Mouse (Mus musculus) bone marrow, adult 2 months (tissue): ENCODE data around the gene Erich6. TPM values are rescaled to one million over a fixed set of nuclear protein-coding genes. Genes with fewer than 3 reads are reported as not detected.

Experiments
- H3K27ac ChIP-seq: fragments of 200-500 bp; 2 replicates; pipeline ENCODE4 v1.5.1; 2012; ENCODE audit warnings: low read depth, mild to moderate bottlenecking, control low read depth, inconsistent platforms, low read length; ENCODE audit not compliant: control insufficient read depth, poor library complexity, insufficient read depth
- H3K4me1 ChIP-seq: fragments of 200-500 bp; 2 replicates; pipeline ENCODE4 v1.6.1; 2011; ENCODE audit warnings: low read length; ENCODE audit not compliant: control insufficient read depth, insufficient read depth
- H3K4me3 ChIP-seq: fragments of 200-500 bp; replicated peaks from 2 replicates; pipeline ENCODE3; 2011; ENCODE audit warnings: mild to moderate bottlenecking, low read depth, low read length, control low read depth; ENCODE audit not compliant: control insufficient read depth
- CTCF ChIP-seq: fragments of 200-500 bp; IDR thresholded peaks from 2 replicates; pipeline ENCODE4 v1.5.1; 2011; ENCODE audit warnings: low read length, control low read depth; ENCODE audit not compliant: control insufficient read depth, insufficient read depth
- POLR2A ChIP-seq: fragments of 200-500 bp; IDR thresholded peaks from 2 replicates; pipeline ENCODE4 v1.6.1; 2011; ENCODE audit warnings: low read depth, mild to moderate bottlenecking, control low read depth, low read length, borderline replicate concordance; ENCODE audit not compliant: control insufficient read depth
- WGBS: fragments of 180-500 bp; shearing (Covaris S2); methylation state at CpG from one replicate; pipeline ENCODE4 v1.1.7; 2018; 5-methylcytosine and 5-hydroxymethylcytosine counted together
- polyA plus RNA-seq: library from polyadenylated mRNA; stranded (reverse); fragments of >200 nt; gene quantifications from 2 replicates; pipeline ENCODE4 v1.2.4, GENCODE M21; 2011; ENCODE audit warnings: low replicate concordance; ENCODE audit not compliant: missing spikeins, insufficient read depth, insufficient read length

The Erich6 gene
- not detected in 2 replicates for polyA plus RNA-seq

- no peak within 1 kb of the TSS for H3K27ac ChIP-seq
- H3K4me1 ChIP-seq = no peaks in the 10 kb centered on the region
- H3K4me3 ChIP-seq = peak within 1 kb of the TSS; percentile 26
- TF ChIP-seq POLR2A (no peak), CTCF (no peak)
- under 1% methylated on average over 34 of the region's 34 CpGs for WGBS
These were observed at the start of gene Erich6 for GRCm38 (mm10) chr3:58636406-58637295. TSS of gene Erich6 (minus strand) at chr3:58637207.

GRCm38 (mm10) chr3:58686206-58686921, 49.4 kb upstream of the Erich6 start:
- 78% methylated on average over 7 of the region's 7 CpGs for WGBS
- no peak overlapping the region for H3K27ac ChIP-seq
- no peak overlapping the region for H3K4me3 ChIP-seq
- TF ChIP-seq POLR2A (no peak), CTCF (no peak)
- no peaks in the 10 kb centered on the region for H3K4me1 ChIP-seq

DNA sequence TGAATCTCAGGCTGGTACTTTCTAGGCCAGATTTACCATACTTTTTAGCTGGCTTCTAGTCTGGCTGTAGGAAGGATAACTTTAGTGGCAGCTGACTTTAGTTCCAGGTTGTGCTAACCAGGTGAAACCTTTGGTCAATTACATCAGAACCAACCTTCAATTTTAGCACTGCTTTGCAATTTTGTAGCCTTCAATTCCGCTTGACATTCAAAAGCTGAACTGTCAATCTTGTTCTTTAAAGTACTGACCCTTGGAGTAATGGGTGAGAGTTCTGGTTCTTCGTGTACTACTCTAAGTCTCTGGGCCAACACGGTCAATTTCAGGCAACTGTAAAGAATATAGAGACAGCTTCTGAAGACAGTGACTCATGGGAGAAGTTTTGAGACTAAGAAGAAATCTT, 48.4 kb upstream of the Erich6 start:
- TF ChIP-seq POLR2A (no peak), CTCF (no peak)
- H3K4me3 ChIP-seq = no peak overlapping the region
- H3K27ac ChIP-seq = no peak overlapping the region
- WGBS = 84% methylated on average over 3 of the region's 3 CpGs
- H3K4me1 ChIP-seq = no peaks in the 10 kb centered on the region

DNA sequence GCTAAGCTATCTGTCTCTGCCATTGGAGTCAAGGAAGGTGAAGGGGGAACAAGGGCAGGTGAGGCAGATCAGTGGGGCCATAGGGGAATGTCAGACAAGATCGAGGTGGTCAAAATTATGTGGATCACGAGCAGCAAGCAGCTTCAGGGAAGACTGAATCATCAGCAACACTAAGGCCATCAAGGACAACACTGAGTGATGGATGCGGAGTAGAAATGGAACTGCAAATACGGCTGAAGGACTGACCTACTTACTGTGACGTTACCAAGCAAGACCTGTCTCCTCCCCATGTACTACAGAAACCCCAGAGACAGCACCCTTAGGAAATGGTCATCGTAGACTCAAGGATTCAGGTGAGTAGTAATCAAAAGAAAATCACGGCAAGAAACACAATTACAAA, 46.3 kb upstream of the Erich6 start:
- 83% methylated on average over 7 of the region's 7 CpGs for WGBS
- Histone ChIP-seq H3K4me1 (no peaks in the 10 kb centered on the region), H3K27ac (no peak overlapping the region), H3K4me3 (no peak overlapping the region)
- TF ChIP-seq POLR2A (no peak), CTCF (no peak)

DNA sequence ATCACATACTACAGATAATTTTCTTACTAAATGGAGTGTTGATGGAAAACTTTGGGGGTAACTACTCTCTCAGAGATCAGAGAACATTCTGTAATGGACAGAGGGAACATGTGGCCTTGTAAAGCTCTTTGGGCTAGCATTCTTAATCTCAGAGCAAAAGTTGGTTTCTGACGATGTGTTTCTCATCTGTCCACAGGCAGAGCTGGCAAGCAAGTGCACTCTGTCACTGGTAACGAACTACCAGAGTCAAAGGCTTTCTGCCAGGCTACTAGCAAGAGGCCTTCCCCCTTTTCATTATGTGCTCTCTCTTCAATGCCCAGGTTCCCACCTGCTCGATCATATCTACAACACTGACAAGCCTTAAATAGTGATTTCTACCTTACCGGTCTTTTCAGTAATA, 45.3 kb upstream of the Erich6 start:
- no peak overlapping the region for H3K27ac ChIP-seq
- TF ChIP-seq POLR2A (no peak), CTCF (no peak)
- 84% methylated on average over 4 of the region's 4 CpGs for WGBS
- no peaks in the 10 kb centered on the region for H3K4me1 ChIP-seq
- H3K4me3 ChIP-seq = no peak overlapping the region

DNA sequence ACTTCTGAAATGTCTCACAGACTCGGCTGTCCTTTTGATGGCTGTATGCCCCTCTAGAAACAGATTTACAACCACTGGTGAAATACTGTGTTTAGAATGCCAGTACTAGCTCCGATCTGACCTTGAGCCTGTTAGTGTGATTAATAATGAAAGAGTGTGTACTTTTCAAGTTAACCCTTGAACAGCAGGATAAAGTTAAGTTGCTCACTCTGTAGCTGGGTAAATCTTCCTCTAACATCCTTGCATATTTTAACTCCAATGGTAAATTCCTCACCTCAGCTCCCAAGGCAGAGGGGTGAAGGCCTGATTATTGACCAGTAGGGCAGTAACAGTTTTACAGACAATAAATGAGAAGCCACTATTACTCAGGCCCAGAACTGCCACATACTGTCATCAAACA, 44.8 kb upstream of the Erich6 start:
- WGBS = 78% methylated on average over 2 of the region's 2 CpGs
- no peak overlapping the region for H3K27ac ChIP-seq
- TF ChIP-seq POLR2A (no peak), CTCF (no peak)
- H3K4me1 ChIP-seq = no peaks in the 10 kb centered on the region
- no peak overlapping the region for H3K4me3 ChIP-seq

DNA sequence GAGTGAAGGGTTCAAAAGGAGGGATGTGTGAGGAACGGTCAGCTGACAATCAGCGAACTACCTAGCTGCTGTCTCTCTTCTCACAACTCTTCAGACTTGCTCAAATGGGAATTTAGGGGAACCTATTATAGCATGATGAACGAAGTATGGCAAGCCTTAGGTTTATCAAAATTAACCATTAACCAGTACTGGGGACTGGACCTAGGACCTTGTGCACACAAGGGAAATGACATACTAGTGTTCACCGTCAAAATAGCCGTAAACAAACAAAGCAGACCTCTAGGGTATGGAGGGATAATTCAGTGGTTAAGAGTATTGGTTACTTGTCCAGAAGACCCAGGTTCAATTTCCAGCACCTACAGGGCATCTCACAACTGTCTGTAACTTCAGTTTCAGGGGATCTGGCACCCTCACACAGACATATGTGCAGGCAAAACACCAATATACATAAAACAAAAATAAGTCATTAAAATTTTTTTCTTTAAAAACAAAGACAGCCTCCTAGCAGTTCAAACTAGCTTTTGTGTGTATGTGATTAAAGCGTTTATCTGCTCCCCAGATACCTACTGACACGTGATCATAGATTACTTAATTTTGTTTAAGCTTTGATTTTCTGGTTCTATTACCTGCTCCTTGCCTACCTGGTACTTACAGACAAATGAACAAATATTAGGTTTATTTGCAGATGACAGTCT, 44.1 kb upstream of the Erich6 start:
- Histone ChIP-seq H3K27ac (no peak overlapping the region), H3K4me1 (no peaks in the 10 kb centered on the region), H3K4me3 (no peak overlapping the region)
- 82% methylated on average over 7 of the region's 7 CpGs for WGBS
- no peak for TF ChIP-seq CTCF

DNA sequence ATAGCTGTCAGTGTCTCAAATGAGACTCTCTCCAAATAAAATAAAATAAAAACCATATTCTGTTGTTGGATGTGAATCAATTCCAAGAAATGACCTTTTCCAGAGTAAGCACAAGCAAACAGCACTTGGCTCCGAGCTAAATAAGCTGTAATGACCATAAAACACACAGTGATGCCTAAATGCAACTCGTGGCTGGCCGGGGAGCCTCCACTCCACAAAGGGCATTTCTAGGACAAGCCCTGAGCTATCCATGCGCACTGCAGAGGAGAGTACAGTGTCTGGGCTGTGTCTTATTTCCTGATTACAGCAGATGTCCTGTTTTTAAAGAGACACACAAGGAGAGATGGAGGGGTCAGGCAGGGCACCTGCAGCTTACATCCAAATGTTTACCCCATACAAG, 43.0 kb upstream of the Erich6 start:
- no peak for TF ChIP-seq POLR2A
- Histone ChIP-seq H3K27ac (no peak overlapping the region), H3K4me3 (no peak overlapping the region), H3K4me1 (no peaks in the 10 kb centered on the region)
- 77% methylated on average over 4 of the region's 4 CpGs for WGBS
